Mouse (Mus musculus): ENCODE measurements around the gene Pcare.

- TF ChIP-seq CTCF (IDR thresholded peaks at IDR 0.05), result no peak
- no peak for TF ChIP-seq EP300 (IDR thresholded peaks at IDR 0.05)
Observed at GRCm38 (mm10) chr17:71780945-71781344, 28.3 kb upstream of the Pcare start.
